Mouse (Mus musculus) embryonic stem cell, embryonic (primary cell): ENCODE data around the gene Rpf1.

ENCODE experiments used
- CTCF ChIA-PET, 4 experiments: fragments of 300-600 bp in 2 of 4; fragments of 350-600 bp in 2 of 4; sonication (Branson Sonifier 250); formaldehyde crosslinking; loops; one replicate each; lab custom pipeline; 2022; ENCODE audit warnings: inconsistent platforms in 2 of 4; lab: Charles Lee
- POLR2A ChIA-PET, 4 experiments: fragments of 300-600 bp in 2 of 4; fragments of 350-600 bp in 2 of 4; sonication (Branson Sonifier 250); formaldehyde crosslinking; loops; one replicate each; lab custom pipeline; 2022; ENCODE audit warnings: antibody characterized with exemption in 4 of 4, inconsistent platforms in 1 of 4; lab: Charles Lee

Rpf1 gene

GRCm38 (mm10) chr3:146521652-146522020, 407 bp upstream of the Rpf1 start:
- POLR2A ChIA-PET = interaction anchor here (0.6 to 5.8 kb wide), 57 partner anchors 8 to 850 kb away, joined by 3 to 86 read pairs (median 4); partner anchors contain the start of genes Gng5 (in 3 of the 4), Spata1 (in 3 of the 4), Ttll7 (in 2 of the 4) and Prkacb (in 1 of the 4)
- CTCF ChIA-PET = interaction anchor here in 1 of 4 experiments (1.1 kb wide), 1 partner anchor 393 kb away, joined by 3 read pairs; no protein-coding TSS in a partner anchor

- CTCF ChIA-PET = interaction anchor here in 1 of 4 experiments (0.7 kb wide), 1 partner anchor 94 kb away, joined by 7 read pairs; no protein-coding TSS in a partner anchor
- POLR2A ChIA-PET = interaction anchor here (0.6 to 5.8 kb wide), 27 partner anchors 8 to 493 kb away, joined by 3 to 86 read pairs (median 5); partner anchors contain the start of genes Gng5 (in 3 of the 4) and Spata1 (in 3 of the 4)
These were observed 917 bp downstream of the Rpf1 start for GRCm38 (mm10) chr3:146520226-146520797.

- POLR2A ChIA-PET = interaction anchor here in 2 of 4 experiments (1.0 to 2.0 kb wide), 7 partner anchors 9 to 218 kb away, joined by 3 to 12 read pairs (median 3); partner anchors contain the start of gene Rpf1 (in 1 of the 2)
- CTCF ChIA-PET = no interaction called here
These were observed 14.5 kb downstream of the Rpf1 start for GRCm38 (mm10) chr3:146506711-146507110.

- CTCF ChIA-PET = interaction anchor here in 1 of 4 experiments (1.5 kb wide), 1 partner anchor 413 kb away, joined by 4 read pairs; no protein-coding TSS in a partner anchor
- POLR2A ChIA-PET = interaction anchor here (0.6 to 6.2 kb wide), 13 partner anchors 11 to 490 kb away, joined by 3 to 137 read pairs (median 8); partner anchors contain the start of genes Rpf1 (in 3 of the 4) and Ssx2ip (in 1 of the 4)
These were observed 19.6 kb downstream of the Rpf1 start for GRCm38 (mm10) chr3:146501601-146502123.

GRCm38 (mm10) chr3:146500810-146501201, 20.4 kb downstream of the Rpf1 start:
- ChIA-PET POLR2A (interaction anchor here (0.7 to 6.2 kb wide), 28 partner anchors 8 to 892 kb away, joined by 3 to 137 read pairs (median 5); partner anchors contain the start of genes Rpf1 (in 4 of the 4) and Ttll7 (in 2 of the 4)), CTCF (interaction anchor here in 1 of 4 experiments (1.5 kb wide), 1 partner anchor 414 kb away, joined by 4 read pairs; no protein-coding TSS in a partner anchor)

- POLR2A ChIA-PET = interaction anchor here (0.7 to 6.2 kb wide), 27 partner anchors 9 to 892 kb away, joined by 3 to 137 read pairs (median 5); partner anchors contain the start of genes Rpf1 (in 4 of the 4) and Ttll7 (in 2 of the 4)
- CTCF ChIA-PET = interaction anchor here in 1 of 4 experiments (0.5 kb wide), 1 partner anchor 1088 kb away, joined by 3 read pairs; no protein-coding TSS in a partner anchor
These were observed 21.0 kb downstream of the Rpf1 start for GRCm38 (mm10) chr3:146500003-146500809.

- ChIA-PET CTCF (no interaction called here), POLR2A (interaction anchor here (0.7 to 6.2 kb wide), 18 partner anchors 9 to 416 kb away, joined by 3 to 137 read pairs (median 7); partner anchors contain the start of genes Rpf1 (in 3 of the 4) and Ttll7 (in 1 of the 4))
These were observed 21.7 kb downstream of the Rpf1 start, which contains the start of the genes Spata1 and Gng5 for GRCm38 (mm10) chr3:146499431-146500002. Gene Spata1, minus strand, starts transcription at chr3:146499753. Gene Gng5, plus strand, starts transcription at chr3:146499807.

GRCm38 (mm10) chr3:146498989-146499388, 22.2 kb downstream of the Rpf1 start:
- POLR2A ChIA-PET = interaction anchor here (0.7 to 6.2 kb wide), 9 partner anchors 10 to 416 kb away, joined by 3 to 137 read pairs (median 9); partner anchors contain the start of gene Rpf1 (in 3 of the 4)
- CTCF ChIA-PET = no interaction called here

- ChIA-PET CTCF (no interaction called here), POLR2A (interaction anchor here in 1 of 4 experiments (1.1 to 1.8 kb wide), 2 partner anchors 19 to 26 kb away, joined by 3 to 7 read pairs; partner anchors contain the start of gene Rpf1)
These were observed 26.3 kb downstream of the Rpf1 start for GRCm38 (mm10) chr3:146494941-146495340.

- POLR2A ChIA-PET = interaction anchor here in 2 of 4 experiments (0.6 to 1.7 kb wide), 3 partner anchors 14 to 281 kb away, joined by 4 to 6 read pairs (median 5); no protein-coding TSS in a partner anchor
- CTCF ChIA-PET = interaction anchor here in 3 of 4 experiments (0.6 to 1.3 kb wide), 8 partner anchors 17 to 460 kb away, joined by 3 to 8 read pairs (median 4); no protein-coding TSS in a partner anchor
These were observed 34.8 kb downstream of the Rpf1 start for GRCm38 (mm10) chr3:146486464-146486863.

GRCm38 (mm10) chr3:146482044-146482443, 39.2 kb downstream of the Rpf1 start:
- ChIA-PET POLR2A (no interaction called here), CTCF (no interaction called here)

- ChIA-PET POLR2A (interaction anchor here in 2 of 4 experiments (0.9 to 1.6 kb wide), 4 partner anchors 11 to 47 kb away, joined by 3 to 5 read pairs (median 3); partner anchors contain the start of genes Gng5 (in 1 of the 2) and Rpf1 (in 1 of the 2)), CTCF (interaction anchor here in 1 of 4 experiments (0.6 to 1.2 kb wide), 2 partner anchors 239 to 440 kb away, joined by 3 read pairs; no protein-coding TSS in a partner anchor)
These were observed 46.8 kb downstream of the Rpf1 start for GRCm38 (mm10) chr3:146474428-146474827.

GRCm38 (mm10) chr3:146473741-146474140, 47.5 kb downstream of the Rpf1 start:
- ChIA-PET CTCF (no interaction called here), POLR2A (interaction anchor here in 1 of 4 experiments (1.1 to 1.6 kb wide), 2 partner anchors 23 to 27 kb away, joined by 3 to 5 read pairs; partner anchors contain the start of gene Gng5)

GRCm38 (mm10) chr3:146472657-146473056, 48.6 kb downstream of the Rpf1 start:
- ChIA-PET CTCF (interaction anchor here in 3 of 4 experiments (0.6 to 2.3 kb wide), 4 partner anchors 10 to 41 kb away, joined by 3 to 12 read pairs (median 6); no protein-coding TSS in a partner anchor), POLR2A (interaction anchor here in 1 of 4 experiments (1.0 to 2.0 kb wide), 2 partner anchors 9 to 27 kb away, joined by 3 to 5 read pairs; partner anchors contain the start of gene Gng5)

GRCm38 (mm10) chr3:146469226-146469625, 52.0 kb downstream of the Rpf1 start:
- POLR2A ChIA-PET = interaction anchor here in 1 of 4 experiments (0.7 to 1.4 kb wide), 5 partner anchors 10 to 51 kb away, joined by 3 to 6 read pairs (median 3); no protein-coding TSS in a partner anchor
- CTCF ChIA-PET = interaction anchor here in 2 of 4 experiments (0.7 kb wide), 2 partner anchors 18 to 59 kb away, joined by 3 to 8 read pairs; no protein-coding TSS in a partner anchor

- CTCF ChIA-PET = interaction anchor here in 2 of 4 experiments (0.6 to 1.2 kb wide), 4 partner anchors 9 to 241 kb away, joined by 3 to 7 read pairs (median 3); no protein-coding TSS in a partner anchor
- POLR2A ChIA-PET = interaction anchor here in 3 of 4 experiments (0.7 to 1.4 kb wide), 4 partner anchors 9 to 521 kb away, joined by 3 to 5 read pairs (median 3); no protein-coding TSS in a partner anchor
These were observed 58.3 kb downstream of the Rpf1 start for GRCm38 (mm10) chr3:146462939-146463338.
